Mouse (Mus musculus): ENCODE measurements at regions not wholly inside any gene's neighbourhood (a gene's known extent, or its start where the extent isn't known, plus 50 kb on each side); places are given as distances from the start of the nearest gene placed in this dataset.

DNA sequence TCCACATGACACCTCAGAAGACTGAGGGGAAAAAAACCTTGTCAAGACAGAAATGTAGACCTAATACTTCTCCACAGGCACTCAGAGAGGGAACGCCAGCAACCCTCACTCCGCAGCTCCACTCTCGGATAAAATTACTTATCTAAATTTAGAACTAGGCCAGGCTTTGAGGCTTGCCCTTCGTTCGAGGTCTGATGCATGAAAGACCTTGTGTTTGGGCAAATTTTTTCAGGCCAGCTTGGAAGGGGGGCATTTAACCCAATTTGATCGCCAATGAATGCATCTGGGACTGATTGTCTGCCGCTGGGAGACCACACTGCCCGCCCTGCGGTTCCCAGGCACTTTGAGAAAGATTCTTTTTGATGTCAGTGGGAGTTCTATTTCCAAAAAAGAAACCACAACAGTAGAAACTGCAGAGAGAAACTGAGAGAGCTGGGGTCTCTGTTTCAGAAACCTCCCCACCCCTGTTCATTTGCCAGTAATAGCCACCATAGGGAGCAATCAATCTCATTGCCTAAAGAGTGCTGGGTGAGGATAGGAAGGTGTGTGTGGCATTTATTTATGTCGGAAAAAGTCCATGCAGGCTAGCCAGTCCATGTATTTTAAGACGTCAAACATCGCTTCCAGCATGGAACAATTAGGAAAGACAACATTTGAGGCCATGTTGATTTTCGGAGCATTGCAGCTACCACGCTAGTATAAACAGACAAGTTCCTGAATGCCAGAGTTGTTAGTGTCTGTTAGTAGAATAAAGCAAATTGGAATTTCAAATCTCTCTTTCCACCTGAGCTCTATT, 617.0 kb upstream of the Castor2 start:
- no peak for TF ChIP-seq CTCF (conservative IDR thresholded peaks at IDR 0.05; ENCODE audit: insufficient read depth, insufficient read length, low read depth, low read length)
- TF ChIP-seq POLR2A (IDR thresholded peaks at IDR 0.05; ENCODE audit: low read depth, low read length) = no peak
